Mouse (Mus musculus): ENCODE measurements at regions not wholly inside any gene's neighbourhood (a gene's known extent, or its start where the extent isn't known, plus 50 kb on each side); places are given as distances from the start of the nearest gene placed in this dataset.

GRCm38 (mm10) chr1:186289117-186289516 is 172.0 kb upstream of the Lyplal1 start:
- WGBS: 66% methylated on average over 2 of the region's 2 CpGs
- Histone ChIP-seq H3K27me3 (replicated peaks) (no peaks in the 10 kb centered on the region), H3K4me1 (replicated peaks) (peaks cover 8% of the 10 kb centered on the region; the same call in 1 of the 2 replicates), H3K36me3 (no peaks in the 10 kb centered on the region), H3K27ac (ENCODE audit: poor library complexity, severe bottlenecking) (no peak overlapping the region), H3K4me3 (no peak overlapping the region), H3K9ac (no peak overlapping the region), H3K4me2 (no peak overlapping the region), H3K9me3 (replicated peaks) (no peaks in the 10 kb centered on the region)
- no peak for ATAC-seq (ENCODE audit: insufficient number of reproducible peaks, low FRiP score)

DNA sequence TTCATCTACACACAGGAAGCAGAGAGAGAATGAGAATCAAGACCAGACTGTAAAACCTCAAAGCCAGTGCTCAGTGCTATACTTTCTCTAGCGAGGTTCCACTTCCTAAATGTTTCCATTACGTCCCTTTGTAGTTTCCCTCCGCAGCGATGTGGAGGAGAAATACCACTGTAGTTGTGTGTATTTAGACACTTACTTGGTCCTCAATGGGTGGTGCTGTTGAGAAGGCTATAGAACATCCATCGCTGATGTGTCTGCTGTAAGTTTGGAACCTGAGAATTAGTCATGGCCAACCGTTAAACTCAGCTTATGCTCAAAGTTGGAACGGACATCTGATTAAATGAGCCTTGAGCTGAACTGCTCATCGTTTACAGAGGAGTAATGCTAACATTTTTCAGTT is 170.7 kb upstream of the Lyplal1 start:
- ATAC-seq (ENCODE audit: insufficient number of reproducible peaks, low FRiP score): no peak
- no peak overlapping the region for H3K4me3 ChIP-seq
- 77% methylated on average over 8 of the region's 8 CpGs for WGBS
- no peak overlapping the region for H3K4me2 ChIP-seq
- H3K9me3 ChIP-seq (replicated peaks): no peaks in the 10 kb centered on the region
- H3K36me3 ChIP-seq: no peaks in the 10 kb centered on the region
- no peak overlapping the region for H3K9ac ChIP-seq
- H3K4me1 ChIP-seq (replicated peaks): peaks cover 5% of the 10 kb centered on the region; the same call in 1 of the 2 replicates
- H3K27me3 ChIP-seq (replicated peaks): no peaks in the 10 kb centered on the region
- no peak overlapping the region for H3K27ac ChIP-seq (ENCODE audit: poor library complexity, severe bottlenecking)

- no peak overlapping the region for H3K4me2 ChIP-seq
- no peak overlapping the region for H3K27ac ChIP-seq (ENCODE audit: poor library complexity, severe bottlenecking)
- H3K9me3 ChIP-seq (replicated peaks): no peaks in the 10 kb centered on the region
- no peak overlapping the region for H3K4me3 ChIP-seq
- H3K27me3 ChIP-seq (replicated peaks): no peaks in the 10 kb centered on the region
- peaks cover 9% of the 10 kb centered on the region; the same call in 1 of the 2 replicates for H3K4me1 ChIP-seq (replicated peaks)
- WGBS: 74% methylated on average over 4 of the region's 4 CpGs
- H3K36me3 ChIP-seq: no peaks in the 10 kb centered on the region
- H3K9ac ChIP-seq: no peak overlapping the region
- ATAC-seq (ENCODE audit: insufficient number of reproducible peaks, low FRiP score): no peak
Observed at GRCm38 (mm10) chr1:186286401-186286800, 169.3 kb upstream of the Lyplal1 start.

DNA sequence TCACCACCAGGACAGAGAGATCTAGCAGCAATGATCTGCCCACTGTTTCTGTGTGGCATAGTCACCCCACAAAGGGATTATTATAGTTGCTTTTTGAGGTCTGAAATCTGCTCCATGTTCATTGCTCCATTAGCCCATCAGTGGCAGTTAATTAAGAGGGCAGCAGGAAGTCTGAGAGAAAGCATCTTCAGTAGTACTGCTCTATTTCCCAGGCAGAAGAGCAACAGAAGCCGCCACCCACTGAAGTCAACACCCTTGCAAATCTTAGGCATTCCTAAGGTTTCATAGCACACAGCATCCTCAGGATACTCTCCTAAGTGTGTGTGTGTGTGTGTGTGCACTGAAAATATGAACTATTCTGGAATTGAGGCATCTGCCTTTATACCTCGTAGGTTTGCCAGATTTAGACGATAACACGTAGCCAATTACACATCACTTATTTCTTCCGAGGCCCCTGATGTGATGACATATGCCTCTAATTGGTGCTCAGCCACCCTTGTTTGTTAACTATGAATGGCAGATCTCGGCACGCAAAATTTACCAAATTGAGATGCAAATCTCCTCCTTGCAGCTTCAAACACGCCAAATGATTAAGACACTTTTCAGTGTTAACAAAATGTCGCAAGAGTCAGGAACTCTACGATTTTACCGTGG is 161.0 kb upstream of the Lyplal1 start:
- 77% methylated on average over 11 of the region's 11 CpGs for WGBS
- H3K9ac ChIP-seq: no peak overlapping the region
- no peak for ATAC-seq (ENCODE audit: insufficient number of reproducible peaks, low FRiP score)
- H3K4me3 ChIP-seq: no peak overlapping the region
- H3K27ac ChIP-seq (ENCODE audit: poor library complexity, severe bottlenecking): no peak overlapping the region
- peaks cover 6% of the 10 kb centered on the region; the same call in 1 of the 2 replicates for H3K4me1 ChIP-seq (replicated peaks)
- H3K4me2 ChIP-seq: no peak overlapping the region
- no peaks in the 10 kb centered on the region for H3K36me3 ChIP-seq
- no peaks in the 10 kb centered on the region for H3K9me3 ChIP-seq (replicated peaks)
- H3K27me3 ChIP-seq (replicated peaks): no peaks in the 10 kb centered on the region

DNA sequence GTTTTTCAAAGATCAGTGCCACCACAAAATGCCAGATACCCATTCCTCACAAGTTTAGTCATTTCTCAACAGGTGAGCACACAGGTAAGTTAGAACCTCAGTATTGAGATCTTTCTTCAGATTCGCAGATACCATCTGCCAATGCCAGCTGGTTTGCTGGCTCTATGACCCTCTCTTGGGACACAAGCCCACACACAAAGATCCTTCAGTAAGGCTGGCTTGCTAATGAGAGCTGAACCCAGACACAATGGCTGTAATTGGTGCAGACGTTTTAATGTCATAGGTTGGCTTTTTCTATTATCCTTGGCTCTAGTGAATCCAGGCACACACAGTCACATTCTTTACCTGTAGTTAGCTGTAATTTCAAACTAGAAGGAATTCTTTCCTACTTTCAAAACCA is 154.3 kb upstream of the Lyplal1 start:
- H3K9ac ChIP-seq: no peak overlapping the region
- ATAC-seq (ENCODE audit: insufficient number of reproducible peaks, low FRiP score): no peak
- H3K36me3 ChIP-seq: no peaks in the 10 kb centered on the region
- no peak overlapping the region for H3K4me2 ChIP-seq
- peaks cover 10% of the 10 kb centered on the region; the same call in 1 of the 2 replicates for H3K4me1 ChIP-seq (replicated peaks)
- no peaks in the 10 kb centered on the region; the same call in 1 of the 2 replicates for H3K9me3 ChIP-seq (replicated peaks)
- no peak overlapping the region for H3K4me3 ChIP-seq
- no peak overlapping the region for H3K27ac ChIP-seq (ENCODE audit: poor library complexity, severe bottlenecking)
- H3K27me3 ChIP-seq (replicated peaks): no peaks in the 10 kb centered on the region
- 78% methylated on average over 2 of the region's 2 CpGs for WGBS

DNA sequence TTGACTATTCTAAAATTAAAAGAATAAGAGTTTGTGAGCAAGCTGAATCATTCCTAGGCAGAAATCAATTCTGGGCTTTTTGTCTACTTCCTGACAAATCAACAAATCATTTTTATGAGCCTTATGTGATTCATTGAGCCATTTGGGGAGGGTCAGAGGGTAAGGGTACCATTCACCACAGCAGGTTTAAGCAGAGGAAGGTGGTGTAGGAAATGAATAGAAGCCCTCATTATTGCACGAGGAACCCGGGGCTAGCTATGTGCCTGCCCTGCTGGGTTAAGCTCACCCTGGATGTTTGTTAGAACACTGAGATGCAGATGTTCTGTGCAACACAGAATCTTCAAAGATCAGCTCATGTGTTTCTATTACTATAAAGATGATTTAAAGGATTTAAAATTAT is 150.2 kb upstream of the Lyplal1 start:
- H3K9me3 ChIP-seq (replicated peaks): no peaks in the 10 kb centered on the region; the same call in none of the 2 replicates
- 75% methylated on average over 2 of the region's 2 CpGs for WGBS
- no peak overlapping the region for H3K27ac ChIP-seq (ENCODE audit: poor library complexity, severe bottlenecking)
- no peak for ATAC-seq (ENCODE audit: insufficient number of reproducible peaks, low FRiP score)
- H3K36me3 ChIP-seq: no peaks in the 10 kb centered on the region
- H3K4me2 ChIP-seq: no peak overlapping the region
- H3K9ac ChIP-seq: no peak overlapping the region
- no peak overlapping the region for H3K4me3 ChIP-seq
- peaks cover 16% of the 10 kb centered on the region for H3K4me1 ChIP-seq (replicated peaks)
- no peaks in the 10 kb centered on the region for H3K27me3 ChIP-seq (replicated peaks)

GRCm38 (mm10) chr1:186264639-186265038 is 147.5 kb upstream of the Lyplal1 start:
- no peak overlapping the region for H3K4me3 ChIP-seq
- H3K36me3 ChIP-seq: no peaks in the 10 kb centered on the region
- peak overlapping the region; percentile 75 for H3K27ac ChIP-seq (ENCODE audit: poor library complexity, severe bottlenecking)
- H3K4me2 ChIP-seq: no peak overlapping the region
- peak; percentile 63 for ATAC-seq (ENCODE audit: insufficient number of reproducible peaks, low FRiP score)
- no peaks in the 10 kb centered on the region; the same call in none of the 2 replicates for H3K9me3 ChIP-seq (replicated peaks)
- no peaks in the 10 kb centered on the region for H3K27me3 ChIP-seq (replicated peaks)
- H3K4me1 ChIP-seq (replicated peaks): peaks cover 35% of the 10 kb centered on the region
- no peak overlapping the region for H3K9ac ChIP-seq
- 31% methylated on average over 3 of the region's 3 CpGs for WGBS

GRCm38 (mm10) chr1:186263955-186264354 is 146.8 kb upstream of the Lyplal1 start:
- no peak for ATAC-seq (ENCODE audit: insufficient number of reproducible peaks, low FRiP score)
- no peak overlapping the region for H3K4me3 ChIP-seq
- peak overlapping the region; percentile 75 for H3K27ac ChIP-seq (ENCODE audit: poor library complexity, severe bottlenecking)
- H3K36me3 ChIP-seq: no peaks in the 10 kb centered on the region
- 52% methylated on average over 7 of the region's 7 CpGs for WGBS
- H3K4me1 ChIP-seq (replicated peaks): peaks cover 29% of the 10 kb centered on the region
- H3K4me2 ChIP-seq: no peak overlapping the region
- 0 out of 2 replicates have a peak overlapping the region, but pooled peaks have one; percentile 31 for H3K9ac ChIP-seq
- no peaks in the 10 kb centered on the region for H3K27me3 ChIP-seq (replicated peaks)
- no peaks in the 10 kb centered on the region; the same call in none of the 2 replicates for H3K9me3 ChIP-seq (replicated peaks)

DNA sequence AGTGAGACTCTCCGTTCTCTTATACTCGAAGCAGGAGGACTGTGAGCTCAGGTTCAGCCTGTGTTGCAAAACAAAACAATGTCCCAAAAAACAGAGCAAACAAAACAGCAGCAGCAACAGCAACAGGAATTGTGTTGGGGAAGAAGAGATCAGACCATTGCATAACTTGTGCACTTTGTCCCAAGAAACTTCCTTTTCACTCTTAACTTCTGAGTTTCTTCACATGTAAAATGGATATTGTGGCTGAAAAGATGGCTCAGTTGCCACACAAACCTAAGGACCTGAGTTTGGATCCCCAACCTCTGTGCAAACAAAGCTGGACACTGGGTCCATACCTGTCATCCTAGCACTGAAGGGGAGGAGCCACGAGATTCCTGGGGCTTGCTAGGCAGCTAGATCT is 146.1 kb upstream of the Lyplal1 start:
- no peak overlapping the region for H3K4me2 ChIP-seq
- 72% methylated on average over 3 of the region's 3 CpGs for WGBS
- no peak overlapping the region for H3K4me3 ChIP-seq
- H3K4me1 ChIP-seq (replicated peaks): peaks cover 27% of the 10 kb centered on the region
- no peak overlapping the region for H3K9ac ChIP-seq
- no peaks in the 10 kb centered on the region for H3K27me3 ChIP-seq (replicated peaks)
- H3K9me3 ChIP-seq (replicated peaks): no peaks in the 10 kb centered on the region; the same call in none of the 2 replicates
- no peak for ATAC-seq (ENCODE audit: insufficient number of reproducible peaks, low FRiP score)
- no peak overlapping the region for H3K27ac ChIP-seq (ENCODE audit: poor library complexity, severe bottlenecking)
- H3K36me3 ChIP-seq: no peaks in the 10 kb centered on the region

GRCm38 (mm10) chr1:186262040-186262439 is 144.9 kb upstream of the Lyplal1 start:
- no peak for ATAC-seq (ENCODE audit: insufficient number of reproducible peaks, low FRiP score)
- H3K4me1 ChIP-seq (replicated peaks): peaks cover 27% of the 10 kb centered on the region
- no peak overlapping the region for H3K4me2 ChIP-seq
- H3K4me3 ChIP-seq: no peak overlapping the region
- no peak overlapping the region for H3K9ac ChIP-seq
- 0 out of 2 replicates have a peak overlapping the region, but pooled peaks have one; percentile 47 for H3K27ac ChIP-seq (ENCODE audit: poor library complexity, severe bottlenecking)
- no peaks in the 10 kb centered on the region for H3K36me3 ChIP-seq
- no peaks in the 10 kb centered on the region for H3K27me3 ChIP-seq (replicated peaks)
- WGBS: 74% methylated on average over 6 of the region's 6 CpGs
- H3K9me3 ChIP-seq (replicated peaks): no peaks in the 10 kb centered on the region; the same call in none of the 2 replicates

DNA sequence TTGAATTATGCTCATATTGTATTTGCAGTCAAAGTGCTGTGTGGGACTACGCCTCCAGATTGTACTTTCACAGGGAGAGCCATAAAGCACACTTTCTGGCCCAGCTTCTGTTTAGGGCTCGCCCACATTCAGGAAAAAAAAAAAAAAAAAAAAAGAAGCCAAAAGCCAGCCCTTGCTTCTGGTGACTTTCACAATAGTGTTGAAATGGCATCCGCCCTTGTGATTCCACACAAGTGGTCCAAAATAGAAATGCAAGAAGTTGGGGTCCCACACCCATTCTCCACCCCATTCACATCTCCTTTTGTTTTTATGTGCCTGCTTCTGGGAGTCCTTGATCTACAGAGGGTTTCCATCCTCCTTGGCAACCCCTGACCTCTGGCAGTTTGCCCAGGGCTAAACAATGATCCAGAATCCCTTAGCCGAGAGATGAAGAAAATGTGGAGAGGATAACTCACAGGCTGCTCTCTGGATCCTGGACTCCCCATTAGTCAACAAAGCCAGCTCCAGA is 144.3 kb upstream of the Lyplal1 start:
- H3K27me3 ChIP-seq (replicated peaks): no peaks in the 10 kb centered on the region
- ATAC-seq (ENCODE audit: insufficient number of reproducible peaks, low FRiP score): peak; percentile 53
- WGBS: 31% methylated on average over 4 of the region's 4 CpGs
- H3K36me3 ChIP-seq: no peaks in the 10 kb centered on the region
- peaks cover 27% of the 10 kb centered on the region for H3K4me1 ChIP-seq (replicated peaks)
- no peak overlapping the region for H3K4me3 ChIP-seq
- H3K4me2 ChIP-seq: no peak overlapping the region
- peak overlapping the region; percentile 73 for H3K27ac ChIP-seq (ENCODE audit: poor library complexity, severe bottlenecking)
- H3K9me3 ChIP-seq (replicated peaks): no peaks in the 10 kb centered on the region; the same call in none of the 2 replicates
- no peak overlapping the region for H3K9ac ChIP-seq
